Mouse (Mus musculus): ENCODE data around the gene Mfsd4b5.

DNA sequence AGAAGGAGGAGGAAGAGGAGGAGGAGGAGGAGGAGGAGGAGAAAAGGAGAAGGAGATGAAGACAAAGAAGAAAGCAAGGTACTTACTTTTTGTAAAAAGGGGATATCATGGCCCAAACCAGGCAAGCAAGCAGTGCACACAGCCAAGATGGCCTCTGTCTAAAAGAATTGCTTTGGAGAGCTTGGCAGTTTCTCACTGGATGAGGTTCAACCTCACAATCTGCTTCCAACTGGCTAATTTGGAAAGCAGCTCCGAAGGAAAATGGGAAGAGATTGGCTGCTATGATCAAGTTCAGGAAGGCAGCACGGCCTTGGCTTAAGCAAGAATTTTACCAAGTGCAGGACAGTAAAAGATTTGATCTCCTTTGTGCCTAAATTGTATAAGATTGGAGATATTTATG lies 43.2 kb upstream of the Mfsd4b5 start:
- TF ChIP-seq CTCF (IDR thresholded peaks at IDR 0.05): no peak
- no peak for TF ChIP-seq POLR2A (IDR thresholded peaks at IDR 0.05; ENCODE audit: insufficient read depth, low read depth, low read length)
- TF ChIP-seq EP300 (IDR thresholded peaks at IDR 0.05; ENCODE audit: insufficient read depth, low read depth, low read length): no peak

All from heart, adult 2 months (tissue).